Mouse (Mus musculus) naive thymus-derived CD4-positive, alpha-beta T cell, adult 2 months (primary cell): ENCODE results near the gene Cav1.
A peak's percentile ranks its signal among the peaks of the same experiment; 100 is the strongest.

Experiments
- DNase-seq: peaks from one replicate; pipeline ENCODE4 v3.0.0-alpha.2; 2011; ENCODE audit warnings: low read depth

Gene Cav1

GRCm38 (mm10) chr6:17317167-17317524 is 11.0 kb downstream of the Cav1 start:
- DNase-seq, result no peak

- DNase-seq, result no peak
These were observed 11.8 kb downstream of the Cav1 start for GRCm38 (mm10) chr6:17317944-17318343.

- no peak for DNase-seq
These were observed 15.8 kb downstream of the Cav1 start for GRCm38 (mm10) chr6:17321976-17322375.

GRCm38 (mm10) chr6:17327216-17327615 is 21.1 kb downstream of the Cav1 start:
- DNase-seq, result no peak

GRCm38 (mm10) chr6:17329801-17330200 is 23.7 kb downstream of the Cav1 start:
- no peak for DNase-seq

- no peak for DNase-seq
These were observed 31.6 kb downstream of the Cav1 start for GRCm38 (mm10) chr6:17337724-17338123.

GRCm38 (mm10) chr6:17340406-17340805 is 34.3 kb downstream of the Cav1 start:
- no peak for DNase-seq

GRCm38 (mm10) chr6:17348011-17348410 is 41.9 kb downstream of the Cav1 start:
- no peak for DNase-seq

- no peak for DNase-seq
These were observed 44.7 kb downstream of the Cav1 start for GRCm38 (mm10) chr6:17350803-17351202.

- peak; percentile 56 for DNase-seq
These were observed 53.0 kb downstream of the Cav1 start for GRCm38 (mm10) chr6:17358896-17359690.

- no peak for DNase-seq
These were observed 56.6 kb downstream of the Cav1 start for GRCm38 (mm10) chr6:17362771-17363170.

GRCm38 (mm10) chr6:17363446-17364179 is 57.5 kb downstream of the Cav1 start:
- no peak for DNase-seq

- DNase-seq, result no peak
These were observed 68.2 kb downstream of the Cav1 start for GRCm38 (mm10) chr6:17374326-17374725.

GRCm38 (mm10) chr6:17377371-17377770 is 71.2 kb downstream of the Cav1 start:
- DNase-seq, result no peak

GRCm38 (mm10) chr6:17380102-17380501 is 74.0 kb downstream of the Cav1 start:
- DNase-seq, result no peak

GRCm38 (mm10) chr6:17381690-17382089 is 75.6 kb downstream of the Cav1 start:
- DNase-seq, result no peak

GRCm38 (mm10) chr6:17385531-17385930 is 79.4 kb downstream of the Cav1 start:
- no peak for DNase-seq

GRCm38 (mm10) chr6:17387991-17388710 is 82.0 kb downstream of the Cav1 start:
- no peak for DNase-seq
